Mouse (Mus musculus): Measurements from ENCODE around the gene Tpx2. TPM values are rescaled to one million over a fixed set of nuclear protein-coding genes. Genes with fewer than 3 reads are reported as not detected.

The Tpx2 gene
- polyA plus RNA-seq, 1 experiment from 2014 or later: 51.5 TPM

DNA sequence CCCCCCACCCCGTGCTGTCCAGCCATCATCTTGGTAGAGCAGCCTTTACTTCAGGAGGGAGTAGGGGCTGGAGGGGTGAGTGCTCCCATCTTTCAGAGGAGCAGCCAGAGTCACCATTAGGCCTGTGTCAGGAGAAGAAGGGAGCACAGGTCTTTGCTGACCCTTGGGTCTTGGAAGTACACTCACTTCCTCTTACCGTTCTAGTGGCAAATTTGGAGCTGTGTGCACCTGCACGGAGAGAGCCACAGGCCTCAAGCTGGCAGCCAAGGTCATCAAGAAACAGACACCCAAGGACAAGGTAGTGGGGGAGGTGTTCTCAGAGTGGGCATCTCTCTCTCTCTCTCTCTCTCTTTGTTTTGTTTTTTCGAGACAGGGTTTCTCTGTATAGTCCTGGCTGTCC lies 67.7 kb downstream of the Tpx2 start:
- Histone ChIP-seq H3K4me1 (ENCODE audit: control insufficient read depth, insufficient read depth, low read length) (peaks cover 7% of the 10 kb centered on the region), H3K27me3 (replicated peaks; ENCODE audit: control insufficient read depth, insufficient read depth, low read length) (peaks cover 30% of the 10 kb centered on the region), H3K9ac (ENCODE audit: low read depth, low read length) (no peak overlapping the region), H3K4me3 (ENCODE audit: low read length) (no peak overlapping the region), H3K9me3 (ENCODE audit: control insufficient read depth, low read length) (no peaks in the 10 kb centered on the region), H3K4me2 (ENCODE audit: low read depth, low read length) (no peak overlapping the region), H3K36me3 (ENCODE audit: control insufficient read depth, insufficient read depth, low read length) (no peaks in the 10 kb centered on the region), H3K27ac (ENCODE audit: low read length) (no peak overlapping the region)
- ATAC-seq: no peak
- WGBS: 72% methylated on average over 4 of the region's 4 CpGs

DNA sequence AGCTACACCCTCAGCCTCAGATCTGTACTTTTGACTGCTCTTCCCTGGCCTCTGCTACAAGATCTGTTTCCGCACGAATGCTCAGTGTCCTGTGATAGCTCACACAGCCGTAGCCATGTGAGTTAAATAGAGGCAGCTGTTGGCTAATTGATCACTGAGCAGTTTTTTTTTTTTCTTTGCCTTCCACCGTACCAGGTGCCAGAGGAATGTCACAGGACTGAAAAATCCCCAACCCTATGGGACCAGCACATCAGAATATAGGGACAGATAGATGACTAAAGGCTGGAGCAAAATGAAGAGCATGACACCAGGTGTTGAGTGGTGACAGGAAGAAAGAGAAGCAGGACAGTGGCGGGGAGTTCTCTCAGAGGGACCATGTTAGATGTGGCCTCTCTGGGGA lies 68.3 kb downstream of the Tpx2 start:
- no peaks in the 10 kb centered on the region for H3K36me3 ChIP-seq (ENCODE audit: control insufficient read depth, insufficient read depth, low read length)
- no peaks in the 10 kb centered on the region for H3K9me3 ChIP-seq (ENCODE audit: control insufficient read depth, low read length)
- ATAC-seq: no peak
- H3K27me3 ChIP-seq (replicated peaks; ENCODE audit: control insufficient read depth, insufficient read depth, low read length): peaks cover 26% of the 10 kb centered on the region
- no peak overlapping the region for H3K4me3 ChIP-seq (ENCODE audit: low read length)
- H3K4me1 ChIP-seq (ENCODE audit: control insufficient read depth, insufficient read depth, low read length): peaks cover 11% of the 10 kb centered on the region
- no peak overlapping the region for H3K27ac ChIP-seq (ENCODE audit: low read length)
- 57% methylated on average over 5 of the region's 5 CpGs for WGBS
- H3K9ac ChIP-seq (ENCODE audit: low read depth, low read length): no peak overlapping the region
- no peak overlapping the region for H3K4me2 ChIP-seq (ENCODE audit: low read depth, low read length)

DNA sequence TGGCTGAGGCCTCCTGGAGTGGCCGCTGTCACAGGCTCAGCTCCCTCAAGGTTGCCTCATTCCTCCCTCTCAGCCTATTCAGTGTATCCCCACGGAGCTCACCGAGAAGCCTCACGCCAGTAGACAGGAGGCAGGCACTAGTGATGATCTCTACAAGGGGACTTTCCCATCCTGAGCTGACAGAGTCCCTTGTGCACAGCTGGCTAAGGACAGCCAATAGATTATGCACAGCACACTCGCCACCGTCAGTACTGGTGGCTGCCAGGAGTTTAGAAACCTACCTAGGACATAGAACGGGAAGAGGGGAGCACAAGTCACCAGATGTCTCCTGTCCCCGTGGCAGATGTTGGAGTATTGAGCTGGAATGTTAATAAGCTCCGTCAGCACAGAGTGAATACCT lies 69.9 kb downstream of the Tpx2 start:
- 45% methylated on average over 9 of the region's 9 CpGs for WGBS
- H3K27ac ChIP-seq (ENCODE audit: low read length): no peak overlapping the region
- H3K27me3 ChIP-seq (replicated peaks; ENCODE audit: control insufficient read depth, insufficient read depth, low read length): peaks cover 11% of the 10 kb centered on the region
- H3K4me3 ChIP-seq (ENCODE audit: low read length): no peak overlapping the region
- H3K4me2 ChIP-seq (ENCODE audit: low read depth, low read length): no peak overlapping the region
- H3K36me3 ChIP-seq (ENCODE audit: control insufficient read depth, insufficient read depth, low read length): no peaks in the 10 kb centered on the region
- no peak for ATAC-seq
- peaks cover 13% of the 10 kb centered on the region for H3K4me1 ChIP-seq (ENCODE audit: control insufficient read depth, insufficient read depth, low read length)
- H3K9ac ChIP-seq (ENCODE audit: low read depth, low read length): no peak overlapping the region
- no peaks in the 10 kb centered on the region for H3K9me3 ChIP-seq (ENCODE audit: control insufficient read depth, low read length)

DNA sequence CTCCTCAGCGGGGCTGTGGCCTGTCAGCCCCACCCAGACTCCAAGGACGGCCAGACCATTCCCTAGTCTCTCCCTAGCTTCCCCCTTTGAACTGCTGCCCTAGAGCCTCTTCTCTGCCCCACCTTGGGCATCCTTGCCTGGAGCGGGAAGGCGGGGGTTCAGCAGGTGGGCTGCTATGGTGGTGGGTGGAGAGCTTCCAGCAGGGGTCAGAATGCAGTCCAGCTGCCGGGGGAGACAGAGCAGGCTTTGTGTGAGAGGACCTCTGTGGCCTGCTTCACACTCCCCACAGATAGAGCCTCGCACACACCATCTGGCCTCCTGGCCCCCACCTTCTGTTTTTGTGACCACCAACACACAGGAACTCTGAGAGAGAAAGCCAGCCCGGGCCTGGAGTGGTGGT lies 74.6 kb downstream of the Tpx2 start:
- Histone ChIP-seq H3K4me1 (ENCODE audit: control insufficient read depth, insufficient read depth, low read length) (peaks cover 21% of the 10 kb centered on the region), H3K4me2 (ENCODE audit: low read depth, low read length) (no peak overlapping the region), H3K27ac (ENCODE audit: low read length) (no peak overlapping the region), H3K27me3 (replicated peaks; ENCODE audit: control insufficient read depth, insufficient read depth, low read length) (no peaks in the 10 kb centered on the region), H3K4me3 (ENCODE audit: low read length) (no peak overlapping the region), H3K9me3 (ENCODE audit: control insufficient read depth, low read length) (no peaks in the 10 kb centered on the region), H3K36me3 (ENCODE audit: control insufficient read depth, insufficient read depth, low read length) (no peaks in the 10 kb centered on the region), H3K9ac (ENCODE audit: low read depth, low read length) (no peak overlapping the region)
- no peak for ATAC-seq
- 27% methylated on average over 7 of the region's 7 CpGs for WGBS

DNA sequence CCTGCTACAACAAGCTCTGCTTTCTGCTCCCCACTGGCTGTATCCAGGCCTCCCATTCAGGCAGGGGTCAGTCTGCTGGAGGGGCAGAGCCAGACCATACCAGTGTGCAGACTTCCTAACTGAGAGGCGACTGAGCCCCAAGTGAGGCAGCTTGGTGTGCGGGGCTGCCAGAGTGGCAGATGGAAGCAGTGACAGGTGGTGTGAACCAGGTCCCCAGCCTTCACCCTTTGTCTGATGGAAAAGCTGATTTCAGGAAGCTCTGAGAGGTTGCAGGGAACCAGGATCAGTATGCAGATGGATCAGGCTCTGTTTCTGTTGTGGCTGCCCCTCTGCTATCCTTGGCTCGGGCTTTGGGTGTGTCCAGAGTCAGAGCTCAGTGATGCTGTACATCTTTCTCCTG lies 75.9 kb downstream of the Tpx2 start:
- 78% methylated on average over 3 of the region's 3 CpGs for WGBS
- Histone ChIP-seq H3K27ac (ENCODE audit: low read length) (no peak overlapping the region), H3K4me3 (ENCODE audit: low read length) (no peak overlapping the region), H3K27me3 (replicated peaks; ENCODE audit: control insufficient read depth, insufficient read depth, low read length) (no peaks in the 10 kb centered on the region), H3K9me3 (ENCODE audit: control insufficient read depth, low read length) (no peaks in the 10 kb centered on the region), H3K9ac (ENCODE audit: low read depth, low read length) (no peak overlapping the region), H3K4me2 (ENCODE audit: low read depth, low read length) (no peak overlapping the region), H3K36me3 (ENCODE audit: control insufficient read depth, insufficient read depth, low read length) (no peaks in the 10 kb centered on the region), H3K4me1 (ENCODE audit: control insufficient read depth, insufficient read depth, low read length) (peaks cover 19% of the 10 kb centered on the region)
- no peak for ATAC-seq

DNA sequence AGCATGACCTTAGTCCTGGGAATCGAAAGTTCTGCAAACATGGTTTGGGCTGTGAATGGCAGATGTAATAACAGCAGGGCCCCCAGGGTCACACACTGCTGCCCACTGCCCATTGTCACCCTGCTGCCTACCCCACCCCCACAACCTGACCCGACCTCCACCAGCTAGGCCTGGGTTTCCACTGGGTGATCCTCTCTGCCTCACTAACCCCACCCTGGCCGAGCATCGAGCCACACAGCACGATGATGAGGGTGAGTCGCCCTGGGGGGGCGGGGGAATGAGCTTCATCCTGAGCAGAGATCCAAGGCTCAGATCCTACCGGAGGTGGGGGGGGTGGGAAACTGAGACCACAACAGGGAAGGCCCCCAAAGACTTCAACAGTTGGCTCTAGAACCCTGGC lies 76.4 kb downstream of the Tpx2 start:
- no peak overlapping the region for H3K9ac ChIP-seq (ENCODE audit: low read depth, low read length)
- no peaks in the 10 kb centered on the region for H3K36me3 ChIP-seq (ENCODE audit: control insufficient read depth, insufficient read depth, low read length)
- no peak overlapping the region for H3K27ac ChIP-seq (ENCODE audit: low read length)
- H3K4me3 ChIP-seq (ENCODE audit: low read length): no peak overlapping the region
- no peak for ATAC-seq
- no peaks in the 10 kb centered on the region for H3K9me3 ChIP-seq (ENCODE audit: control insufficient read depth, low read length)
- no peak overlapping the region for H3K4me2 ChIP-seq (ENCODE audit: low read depth, low read length)
- 70% methylated on average over 7 of the region's 8 CpGs for WGBS
- peaks cover 16% of the 10 kb centered on the region; the same call in 1 of the 2 replicates for H3K4me1 ChIP-seq (ENCODE audit: control insufficient read depth, insufficient read depth, low read length)
- H3K27me3 ChIP-seq (replicated peaks; ENCODE audit: control insufficient read depth, insufficient read depth, low read length): no peaks in the 10 kb centered on the region

DNA sequence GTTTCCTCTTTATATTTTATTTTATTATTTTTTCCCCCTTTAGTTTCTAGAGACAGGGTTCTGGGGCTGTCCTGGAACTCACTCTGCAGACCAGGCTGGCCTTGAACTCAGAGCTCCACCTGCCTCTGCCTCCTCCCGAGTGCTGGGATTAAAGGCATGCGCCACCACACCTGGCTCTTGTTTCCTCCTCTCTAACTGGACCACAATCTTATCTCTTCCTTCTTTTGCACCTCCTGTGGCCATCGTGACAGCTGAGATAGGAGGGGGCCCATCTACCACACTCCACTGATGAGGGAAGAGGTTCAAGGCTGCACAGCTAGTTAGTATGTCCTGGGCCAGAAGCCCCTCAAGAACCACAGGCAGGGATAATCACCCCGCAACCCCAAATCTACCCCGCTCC lies 76.8 kb downstream of the Tpx2 start:
- H3K4me2 ChIP-seq (ENCODE audit: low read depth, low read length): no peak overlapping the region
- no peak overlapping the region for H3K4me3 ChIP-seq (ENCODE audit: low read length)
- H3K27ac ChIP-seq (ENCODE audit: low read length): no peak overlapping the region
- no peaks in the 10 kb centered on the region for H3K27me3 ChIP-seq (replicated peaks; ENCODE audit: control insufficient read depth, insufficient read depth, low read length)
- no peak overlapping the region for H3K9ac ChIP-seq (ENCODE audit: low read depth, low read length)
- no peak for ATAC-seq
- 88% methylated on average over 5 of the region's 5 CpGs for WGBS
- no peaks in the 10 kb centered on the region for H3K36me3 ChIP-seq (ENCODE audit: control insufficient read depth, insufficient read depth, low read length)
- H3K4me1 ChIP-seq (ENCODE audit: control insufficient read depth, insufficient read depth, low read length): peaks cover 16% of the 10 kb centered on the region; the same call in 1 of the 2 replicates
- H3K9me3 ChIP-seq (ENCODE audit: control insufficient read depth, low read length): no peaks in the 10 kb centered on the region

DNA sequence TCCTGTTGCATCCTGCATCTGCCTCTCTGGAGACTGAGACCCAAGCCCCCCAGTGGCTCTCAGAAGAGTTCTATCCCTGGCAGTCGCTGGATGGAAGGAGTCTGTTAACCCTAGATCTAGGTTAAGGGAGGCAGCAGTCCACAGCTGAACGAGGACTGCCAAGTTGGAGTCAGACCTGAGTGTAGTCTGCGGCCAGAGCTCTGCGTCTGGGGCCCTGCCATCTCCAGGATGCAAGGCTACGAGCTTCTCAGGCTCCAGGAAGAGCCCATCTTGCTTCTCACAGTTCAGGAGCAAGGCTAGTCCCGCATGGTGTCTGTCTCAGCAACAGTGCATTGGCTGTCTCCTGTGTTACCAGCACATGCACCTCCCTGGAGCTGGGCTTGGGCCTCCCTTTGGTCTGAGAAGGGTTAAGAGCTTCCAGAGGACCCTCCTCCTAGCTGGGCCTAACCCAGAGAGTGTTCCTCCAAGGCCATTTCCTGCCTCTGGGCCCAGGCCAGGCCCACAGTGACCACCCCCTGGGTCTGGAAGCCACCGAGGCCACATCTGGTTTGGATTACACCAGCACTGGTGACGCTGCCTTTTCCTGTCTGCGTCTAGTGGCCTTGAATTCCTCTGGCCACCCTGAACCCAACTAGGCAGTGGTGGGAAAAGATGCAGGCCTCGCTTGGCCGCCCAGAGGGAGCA lies 77.6 kb downstream of the Tpx2 start:
- Histone ChIP-seq H3K27ac (ENCODE audit: low read length) (peak overlapping the region; percentile 11), H3K36me3 (ENCODE audit: control insufficient read depth, insufficient read depth, low read length) (no peaks in the 10 kb centered on the region), H3K4me2 (ENCODE audit: low read depth, low read length) (no peak overlapping the region), H3K9ac (ENCODE audit: low read depth, low read length) (peak overlapping the region; percentile 8; the same call in 1 of the 2 replicates), H3K9me3 (ENCODE audit: control insufficient read depth, low read length) (no peaks in the 10 kb centered on the region), H3K4me3 (ENCODE audit: low read length) (no peak overlapping the region), H3K27me3 (replicated peaks; ENCODE audit: control insufficient read depth, insufficient read depth, low read length) (no peaks in the 10 kb centered on the region), H3K4me1 (ENCODE audit: control insufficient read depth, insufficient read depth, low read length) (peaks cover 16% of the 10 kb centered on the region; the same call in 1 of the 2 replicates)
- peak; percentile 57 for ATAC-seq
- WGBS: 50% methylated on average over 11 of the region's 11 CpGs

DNA sequence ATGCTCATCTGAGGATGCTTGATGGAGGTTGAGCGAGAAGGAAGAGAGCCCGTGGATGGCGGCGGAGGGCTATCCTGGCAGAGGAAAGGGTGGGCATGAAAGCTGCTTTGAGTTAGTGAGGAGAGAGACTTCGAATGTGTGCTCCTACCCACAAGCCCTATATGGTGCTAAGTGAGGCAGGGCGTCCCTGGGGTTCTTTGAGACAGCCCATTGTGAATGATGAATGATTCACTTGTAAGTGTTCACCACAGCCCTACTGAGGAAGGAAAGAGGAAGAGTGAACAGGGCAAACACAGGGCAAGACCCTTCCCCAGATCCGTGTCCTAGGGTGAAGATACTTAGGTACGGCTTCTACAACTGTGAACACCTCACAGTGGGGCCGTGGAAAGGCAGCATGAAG lies 79.1 kb downstream of the Tpx2 start:
- peaks cover 12% of the 10 kb centered on the region; the same call in 1 of the 2 replicates for H3K4me1 ChIP-seq (ENCODE audit: control insufficient read depth, insufficient read depth, low read length)
- H3K27ac ChIP-seq (ENCODE audit: low read length): no peak overlapping the region
- no peaks in the 10 kb centered on the region for H3K9me3 ChIP-seq (ENCODE audit: control insufficient read depth, low read length)
- no peak for ATAC-seq
- no peak overlapping the region for H3K9ac ChIP-seq (ENCODE audit: low read depth, low read length)
- H3K4me2 ChIP-seq (ENCODE audit: low read depth, low read length): no peak overlapping the region
- H3K4me3 ChIP-seq (ENCODE audit: low read length): no peak overlapping the region
- no peaks in the 10 kb centered on the region for H3K36me3 ChIP-seq (ENCODE audit: control insufficient read depth, insufficient read depth, low read length)
- H3K27me3 ChIP-seq (replicated peaks; ENCODE audit: control insufficient read depth, insufficient read depth, low read length): no peaks in the 10 kb centered on the region
- 70% methylated on average over 9 of the region's 9 CpGs for WGBS

DNA sequence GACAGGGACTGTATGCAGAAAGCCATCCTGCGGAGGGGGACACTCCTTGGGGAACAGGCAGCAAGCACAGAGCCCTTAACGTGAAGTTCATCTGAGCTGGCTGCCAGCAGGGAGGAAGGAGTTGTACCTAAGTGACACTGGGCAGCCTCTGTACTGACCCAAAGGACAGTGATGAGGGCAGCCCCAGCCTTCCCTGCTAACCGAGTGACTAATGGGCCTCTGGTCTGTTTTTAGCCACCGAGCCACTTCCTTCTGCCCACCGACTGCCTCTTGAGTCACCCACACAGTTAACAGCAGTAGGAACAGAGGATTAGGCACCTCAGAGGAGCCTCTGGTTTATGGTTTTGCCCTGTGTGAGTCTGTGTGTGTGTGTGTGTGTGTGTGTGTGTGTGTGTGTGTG lies 79.6 kb downstream of the Tpx2 start:
- Histone ChIP-seq H3K4me2 (ENCODE audit: low read depth, low read length) (no peak overlapping the region), H3K27ac (ENCODE audit: low read length) (no peak overlapping the region), H3K4me3 (ENCODE audit: low read length) (no peak overlapping the region), H3K9ac (ENCODE audit: low read depth, low read length) (no peak overlapping the region), H3K27me3 (replicated peaks; ENCODE audit: control insufficient read depth, insufficient read depth, low read length) (no peaks in the 10 kb centered on the region), H3K36me3 (ENCODE audit: control insufficient read depth, insufficient read depth, low read length) (no peaks in the 10 kb centered on the region), H3K4me1 (ENCODE audit: control insufficient read depth, insufficient read depth, low read length) (peaks cover 10% of the 10 kb centered on the region; the same call in 1 of the 2 replicates), H3K9me3 (ENCODE audit: control insufficient read depth, low read length) (no peaks in the 10 kb centered on the region)
- no peak for ATAC-seq
- 47% methylated on average over 5 of the region's 5 CpGs for WGBS

Measured in intestine, embryonic 16.5 days (tissue).